Mouse (Mus musculus): Measurements from ENCODE around the gene Polr3a.

DNA sequence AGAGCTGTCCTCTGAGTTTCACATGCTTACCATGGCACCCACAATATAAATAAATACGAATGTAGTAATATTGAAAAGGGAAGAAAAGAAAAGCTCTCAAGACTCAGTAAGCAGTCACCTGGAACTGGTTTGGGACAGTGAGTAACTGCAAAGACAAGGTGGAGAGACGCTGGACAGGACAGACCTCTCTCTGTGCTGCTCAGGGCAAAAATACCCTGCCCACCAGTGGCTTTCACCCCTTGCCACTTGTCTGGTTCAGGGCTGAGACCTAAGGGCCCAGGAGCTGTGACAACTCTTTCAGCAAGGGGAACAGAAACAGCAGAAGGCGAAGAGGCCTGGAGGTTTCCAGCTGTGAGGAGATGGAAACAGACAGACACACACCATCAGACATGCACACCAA is 28.7 kb downstream of the Polr3a start:
- no peak for TF ChIP-seq GATA1 (IDR thresholded peaks at IDR 0.05; ENCODE audit: borderline replicate concordance, low read length)
- no peak for TF ChIP-seq FLI1 (IDR thresholded peaks at IDR 0.05; ENCODE audit: low read length)

All from megakaryocyte, embryonic 14.5 days (primary cell).